Mouse (Mus musculus) testis, adult 2 months (tissue): ENCODE results near the gene Pea15a.

Experiments used
- CTCF ChIP-seq: fragments of 200-500 bp; IDR thresholded peaks from 2 replicates; pipeline ENCODE4 v1.5.1; 2012; ENCODE audit warnings: low read depth, mild to moderate bottlenecking, inconsistent platforms, low read length, moderate library complexity; ENCODE audit not compliant: control insufficient read depth, insufficient read depth, insufficient replicate concordance
- POLR2A ChIP-seq: fragments of 200-500 bp; IDR thresholded peaks from 2 replicates; pipeline ENCODE4 v1.6.1; 2012; ENCODE audit warnings: low read depth, mild to moderate bottlenecking, inconsistent platforms, low read length, moderate library complexity; ENCODE audit not compliant: control insufficient read depth

GRCm38 (mm10) chr1:172219451-172220406, 13.1 kb upstream of the Pea15a start, which contains the start of gene Casq1:
- TF ChIP-seq CTCF (no peak), POLR2A (no peak)
